Mouse (Mus musculus): ENCODE measurements around the gene Kbtbd13.

The Kbtbd13 gene

GRCm38 (mm10) chr9:65391613-65391964 lies at the start of gene Kbtbd13:
Gene Kbtbd13 (minus strand): TSS chr9:65391652.
- DNase-seq (ENCODE audit: low spot score) = no peak

GRCm38 (mm10) chr9:65435671-65436301 lies 44.3 kb upstream of the Kbtbd13 start, which contains the start of gene Mtfmt:
Gene Mtfmt (plus strand): TSS chr9:65435782.
- DNase-seq (ENCODE audit: low spot score) = peak; percentile 95

- no peak for DNase-seq (ENCODE audit: low spot score)
Observed at GRCm38 (mm10) chr9:65435211-65435610, 43.8 kb upstream of the Kbtbd13 start.

- peak; percentile 48 for DNase-seq (ENCODE audit: low spot score)
Observed at GRCm38 (mm10) chr9:65434140-65434539, 42.7 kb upstream of the Kbtbd13 start.

- DNase-seq (ENCODE audit: low spot score) = peak; percentile 51
Observed at GRCm38 (mm10) chr9:65432236-65432635, 40.8 kb upstream of the Kbtbd13 start.

- DNase-seq (ENCODE audit: low spot score) = no peak
Observed at GRCm38 (mm10) chr9:65430921-65431320, 39.5 kb upstream of the Kbtbd13 start.

- no peak for DNase-seq (ENCODE audit: low spot score)
Observed at GRCm38 (mm10) chr9:65430401-65430800, 38.9 kb upstream of the Kbtbd13 start.

- no peak for DNase-seq (ENCODE audit: low spot score)
Observed at GRCm38 (mm10) chr9:65428003-65428402, 36.6 kb upstream of the Kbtbd13 start.

GRCm38 (mm10) chr9:65427511-65427910 lies 36.1 kb upstream of the Kbtbd13 start:
- DNase-seq (ENCODE audit: low spot score) = no peak

- no peak for DNase-seq (ENCODE audit: low spot score)
Observed at GRCm38 (mm10) chr9:65424393-65424792, 32.9 kb upstream of the Kbtbd13 start.

- no peak for DNase-seq (ENCODE audit: low spot score)
Observed at GRCm38 (mm10) chr9:65422760-65423501, 31.5 kb upstream of the Kbtbd13 start, which contains the start of gene Slc51b. Gene Slc51b (minus strand): TSS chr9:65422955.

- no peak for DNase-seq (ENCODE audit: low spot score)
Observed at GRCm38 (mm10) chr9:65419633-65420032, 28.2 kb upstream of the Kbtbd13 start.

- DNase-seq (ENCODE audit: low spot score) = no peak
Observed at GRCm38 (mm10) chr9:65417738-65418137, 26.3 kb upstream of the Kbtbd13 start.

GRCm38 (mm10) chr9:65411326-65411725 lies 19.9 kb upstream of the Kbtbd13 start:
- no peak for DNase-seq (ENCODE audit: low spot score)

GRCm38 (mm10) chr9:65410378-65410777 lies 18.9 kb upstream of the Kbtbd13 start:
- no peak for DNase-seq (ENCODE audit: low spot score)

- DNase-seq (ENCODE audit: low spot score) = no peak
Observed at GRCm38 (mm10) chr9:65408871-65409295, 17.4 kb upstream of the Kbtbd13 start.

- DNase-seq (ENCODE audit: low spot score) = no peak
Observed at GRCm38 (mm10) chr9:65407861-65408260, 16.4 kb upstream of the Kbtbd13 start.

GRCm38 (mm10) chr9:65407327-65407726 lies 15.9 kb upstream of the Kbtbd13 start:
- DNase-seq (ENCODE audit: low spot score) = no peak

- no peak for DNase-seq (ENCODE audit: low spot score)
Observed at GRCm38 (mm10) chr9:65405184-65405449, 13.7 kb upstream of the Kbtbd13 start.

- no peak for DNase-seq (ENCODE audit: low spot score)
Observed at GRCm38 (mm10) chr9:65404331-65405183, 13.1 kb upstream of the Kbtbd13 start.

GRCm38 (mm10) chr9:65399934-65400333 lies 8.5 kb upstream of the Kbtbd13 start:
- DNase-seq (ENCODE audit: low spot score) = no peak

- peak; percentile 14 for DNase-seq (ENCODE audit: low spot score)
Observed at GRCm38 (mm10) chr9:65398279-65398678, 6.8 kb upstream of the Kbtbd13 start, which contains the start of gene Rasl12. Gene Rasl12 (plus strand): TSS chr9:65398506.

GRCm38 (mm10) chr9:65394360-65394759 lies 2.9 kb upstream of the Kbtbd13 start:
- DNase-seq (ENCODE audit: low spot score) = no peak
